Mouse (Mus musculus) liver, embryonic 14.5 days (tissue): ENCODE measurements at regions not wholly inside any gene's neighbourhood (a gene's known extent, or its start where the extent isn't known, plus 50 kb on each side); places are given as distances from the start of the nearest gene placed in this dataset.

Experiments used
- CTCF ChIP-seq: IDR thresholded peaks from 2 replicates; pipeline ENCODE4 v1.5.1; 2016; ENCODE audit warnings: antibody characterized with exemption, low read depth, control low read depth
- EP300 ChIP-seq: IDR thresholded peaks from 2 replicates; pipeline ENCODE4 v1.6.1; 2016; ENCODE audit warnings: antibody characterized with exemption, low read depth

DNA sequence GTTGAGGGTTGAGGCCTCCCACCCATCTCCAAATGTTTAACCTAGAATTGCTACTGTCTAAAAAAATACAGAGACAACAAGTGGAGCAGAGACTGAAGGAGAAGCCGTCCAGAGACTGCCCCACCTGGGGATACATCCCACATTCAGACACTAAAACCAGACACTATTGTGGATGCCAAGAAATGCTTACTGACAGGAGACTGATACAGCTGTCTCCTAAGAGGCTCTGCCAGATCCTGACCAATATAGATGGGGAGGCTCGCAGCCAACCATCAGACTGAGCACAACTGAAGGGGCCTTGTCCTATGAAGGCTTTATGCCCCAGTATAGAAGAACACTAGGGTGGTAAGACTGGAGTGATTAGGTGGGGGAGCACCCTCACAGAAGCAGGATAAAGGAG lies 652.5 kb downstream of the Actr3 start:
- no peak for TF ChIP-seq EP300
- no peak for TF ChIP-seq CTCF
